1 mouse cellular context compared by ENCODE assay signal in genomic region chrX:7696954-7697381, GRCm38 (mm10).
A peak's percentile ranks its signal among the peaks of the same experiment; 100 is the strongest.
TF ChIP-seq lines count a peak whose summit lies in the region.

Gene Gpkow (plus strand): TSS chrX:7697131.

TF ChIP-seq in MEL, 35 proteins besides CTCF, POLR2A, EP300 and RAD21 (continued from another document):
- peak; percentile 69 for TF ChIP-seq ETS1 (IDR thresholded peaks at IDR 0.05; ENCODE audit: low read depth, low read length)
- TF ChIP-seq MAX (IDR thresholded peaks at IDR 0.05; ENCODE audit: low read length), result peak; percentile 34; the same call in 1 of the 2 replicates
- peak; percentile 99 for TF ChIP-seq HCFC1 (IDR thresholded peaks at IDR 0.05; ENCODE audit: low read depth, low read length)
- TF ChIP-seq CHD1 (IDR thresholded peaks at IDR 0.05; ENCODE audit: low read depth, low read length), result no peak
TF ChIP-seq in MEL: peak in this region for 17.
